ENCODE assay signal across 13 mouse cellular contexts in the genomic region with DNA sequence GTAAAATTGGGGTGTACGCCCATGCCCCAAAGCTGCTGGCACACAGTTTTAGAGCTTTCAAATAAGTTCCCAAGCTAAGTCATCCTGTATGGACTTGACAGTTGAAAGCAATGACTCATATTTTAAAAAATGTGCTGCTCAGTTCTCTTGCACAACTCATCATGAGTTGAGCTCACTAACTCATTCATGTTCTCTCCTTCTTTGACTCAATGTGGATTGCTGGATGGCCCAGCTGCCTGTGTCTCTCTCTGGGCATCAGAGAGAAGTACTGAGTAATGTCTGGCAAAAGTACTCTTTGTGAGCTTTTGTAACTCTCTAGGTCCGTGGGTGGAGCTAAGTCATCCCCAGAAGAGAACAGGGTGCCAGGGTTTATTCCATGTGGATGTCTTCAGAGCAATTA.
DNase-seq lines count a peak whose midpoint lies in the region; ATAC-seq and TF ChIP-seq lines count a peak whose summit lies in the region.
"Had no signal": no experiment of that assay in that cellular context is flagged by ENCODE, and none has a peak within 500 bp of the region (broad histone marks: within the 10 kb centered on the region; RNA-seq: fewer than 3 reads in every experiment).

No protein-coding gene starts in this region.

- H3K4me1 ChIP-seq in lung, adult 2 months (ENCODE audit: control insufficient read depth, insufficient read depth, low read length): peaks cover 2% of the 10 kb centered on the region
- H3K4me1 ChIP-seq: hindbrain, embryonic 12.5 days had no signal

- TF ChIP-seq CTCF in lung, adult 2 months (IDR thresholded peaks at IDR 0.05; ENCODE audit: insufficient read depth, low read length): no peak

- peak; percentile 64 for ATAC-seq in megakaryocyte, adult 5-6 weeks (ENCODE audit: poor library complexity, severe bottlenecking)
- ATAC-seq: midbrain, embryonic 16.5 days had no signal

- peak; percentile 18 to 41 for DNase-seq in lung, adult 18-20 months
- DNase-seq in lung, adult 2 months: no peak
- peak; percentile 7 for DNase-seq in adrenal gland, adult 8-10 months
- DNase-seq in gastrocnemius, postnatal 25 days: peak; percentile 46
- no peak for DNase-seq in testis, postnatal 10 days (ENCODE audit: low spot score)
- no peak for DNase-seq in kidney, postnatal 14 days
- DNase-seq: cerebellum, adult 9-10 months; kidney, adult 18-20 months had no signal

- 64% methylated on average over 2 of the region's 2 CpGs for WGBS in lung, adult 2 months

- TF ChIP-seq POLR2A in lung, adult 2 months (IDR thresholded peaks at IDR 0.05; ENCODE audit: borderline replicate concordance, extremely low read depth, low read depth, low read length): no peak

- H3K4me3 ChIP-seq in lung, adult 2 months (replicated peaks; ENCODE audit: extremely low read depth, low read depth, low read length): no peak overlapping the region
- H3K4me3 ChIP-seq: embryonic facial prominence, embryonic 13.5 days; hindbrain, embryonic 12.5 days; layer of hippocampus, adult 2 months had no signal

Comparison
In these comparisons a context has a peak if more than half of its experiments do, and no peak if none do; other contexts are left out.
1. DNase-seq: peak in lung, adult 18-20 months (2 of 2), adrenal gland, adult 8-10 months (single experiment) and gastrocnemius, postnatal 25 days (single experiment); none in lung, adult 2 months (single experiment), testis, postnatal 10 days (single experiment) and kidney, postnatal 14 days (single experiment).